8 mouse cellular contexts compared by ENCODE assay signal in the genomic region with DNA sequence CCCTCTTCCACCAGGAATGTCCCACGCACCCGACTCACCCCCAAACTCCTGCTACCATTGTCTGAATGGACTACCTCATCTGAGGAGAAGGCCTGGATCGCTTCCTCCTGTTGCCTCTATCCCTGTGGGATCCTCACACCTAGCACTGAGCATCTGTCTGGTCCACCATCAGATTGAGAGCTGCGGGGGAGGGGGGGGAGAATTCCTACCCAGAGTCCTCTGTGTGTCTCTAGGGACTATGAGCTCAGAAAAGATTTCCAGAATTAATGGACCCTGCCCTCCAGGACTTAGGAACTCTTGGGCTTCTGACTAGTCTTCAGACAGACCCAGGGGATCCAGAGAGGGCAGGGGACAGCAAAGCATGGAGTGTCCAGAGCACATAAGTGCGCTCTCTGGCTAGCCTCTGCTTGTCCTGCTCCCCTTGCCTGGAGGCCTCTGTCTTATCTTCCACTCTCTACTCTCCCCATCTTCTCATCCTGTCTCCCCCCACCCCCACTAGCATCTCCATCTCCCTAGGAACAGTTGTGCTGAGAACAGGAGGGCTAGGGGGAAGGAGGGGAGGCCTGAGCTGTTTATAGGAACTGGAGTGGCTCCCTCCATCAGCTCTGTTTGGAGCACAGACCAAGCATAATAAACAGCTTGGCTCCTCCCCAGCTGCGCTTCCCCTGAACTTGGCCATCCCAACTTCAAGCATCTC. TPM values are rescaled to one million over a fixed set of nuclear protein-coding genes. Genes with fewer than 3 reads are reported as not detected.
A peak's percentile ranks its signal among the peaks of the same experiment; 100 is the strongest.
DNase-seq lines count a peak whose midpoint lies in the region; ATAC-seq lines count a peak whose summit lies in the region.

No protein-coding gene starts in this region.

- peak; percentile 98 for DNase-seq in heart, adult 11 months
- no peak for DNase-seq in heart, postnatal 25 days (ENCODE audit: low spot score)
- peak; percentile 73 for DNase-seq in NIH3T3 (ENCODE audit: low read depth)
- DNase-seq in gastrocnemius, postnatal 14 days = peak; percentile 70
- DNase-seq in kidney, postnatal 25 days = peak; percentile 61 to 70
- peak; percentile 56 for DNase-seq in yolk sac, embryonic 10.5 days (ENCODE audit: low spot score)
- DNase-seq in left cerebral cortex, adult 8-10 months (ENCODE audit: low spot score in 2 of 2) = no peak

- ATAC-seq in CD4-positive, CD25-positive, alpha-beta regulatory T cell, adult 4 months = no peak

- intact Hi-C loops in heart, postnatal 25 days (cut with DNase I) = no loop called here
- intact Hi-C loops in gastrocnemius, postnatal 14 days (cut with DNase I; ENCODE audit: low total_unique reads) = no loop called here

RNA-seq across cellular contexts. Expression of gene Lrrc32, which starts 15.0 kb away (rescaled TPM):
- 10 to 100 TPM; 10.7 to 11.4 TPM for total RNA-seq in heart, postnatal 25 days (2021)
- 1 to 10 TPM; 3.5 to 6.9 TPM for total RNA-seq in gastrocnemius, postnatal 14 days (2021)
- polyA plus RNA-seq in CD4-positive, CD25-positive, alpha-beta regulatory T cell, adult 4 months (2017; shearing (Covaris generic)) = 10 to 100 TPM; 55.1 to 95.2 TPM
- total RNA-seq in left cerebral cortex, adult 8-10 months (2022) = 1 to 10 TPM; 4.1 to 6.4 (median 4.7) TPM

Comparison
In these comparisons a context has a peak if more than half of its experiments do, and no peak if none do; other contexts are left out.
1. DNase-seq: peak in heart, adult 11 months (single experiment), NIH3T3 (single experiment), gastrocnemius, postnatal 14 days (single experiment), kidney, postnatal 25 days (2 of 2) and yolk sac, embryonic 10.5 days (single experiment); none in heart, postnatal 25 days (single experiment) and left cerebral cortex, adult 8-10 months (0 of 2).